Mouse (Mus musculus) myocyte (in vitro differentiated cells): ENCODE data around the gene Gm16181. TPM values are rescaled to one million over a fixed set of nuclear protein-coding genes. Genes with fewer than 3 reads are reported as not detected.
A peak's percentile ranks its signal among the peaks of the same experiment; 100 is the strongest.

Experiments
- H3K27me3 ChIP-seq: one replicate; pipeline ENCODE4 v1.6.1; 2011; ENCODE audit not compliant: control insufficient read depth, insufficient read depth, insufficient read length
- H3K36me3 ChIP-seq: one replicate; pipeline ENCODE4 v1.6.1; 2011; ENCODE audit not compliant: control insufficient read depth, insufficient read depth
- H3K4me2 ChIP-seq: one replicate; pipeline ENCODE4 v1.6.1; 2011; ENCODE audit warnings: low read depth, control low read depth
- H3K4me3 ChIP-seq: one replicate; pipeline ENCODE4 v1.5.1; 2011; ENCODE audit warnings: mild to moderate bottlenecking, control low read depth, moderate library complexity
- H3K79me2 ChIP-seq: one replicate; pipeline ENCODE4 v1.6.1; 2011; ENCODE audit not compliant: control insufficient read depth, insufficient read depth
- H3ac ChIP-seq: one replicate; pipeline ENCODE4 v1.6.1; 2011; ENCODE audit not compliant: control insufficient read depth, insufficient read length
- CEBPB ChIP-seq: IDR thresholded peaks from 2 replicates; pipeline ENCODE4 v1.6.1; 2011; ENCODE audit warnings: mild to moderate bottlenecking, moderate library complexity; ENCODE audit not compliant: poor library complexity, insufficient read depth, severe bottlenecking
- E2F4 ChIP-seq: IDR thresholded peaks from one replicate; pipeline ENCODE4 v1.6.1; 2011; ENCODE audit warnings: mild to moderate bottlenecking, control low read depth, moderate library complexity; ENCODE audit not compliant: insufficient read depth
- MAX ChIP-seq: IDR thresholded peaks from one replicate; pipeline ENCODE4 v1.6.1; 2011; ENCODE audit warnings: low read depth, mild to moderate bottlenecking, control low read depth
- MYOD1 ChIP-seq, 3 experiments: IDR thresholded peaks; one replicate each; pipeline ENCODE4 v1.6.1; 2011; ENCODE audit warnings: control low read depth in 2 of 3, low read depth in 2 of 3, mild to moderate bottlenecking in 2 of 3, moderate library complexity in 1 of 3; ENCODE audit not compliant: insufficient read length in 2 of 3, control insufficient read depth in 1 of 3
- MYOG ChIP-seq, 3 experiments: IDR thresholded peaks; one replicate each; pipeline ENCODE4 v1.6.1; 2011; ENCODE audit warnings: control low read depth in 2 of 3, low read depth in 2 of 3, mild to moderate bottlenecking in 2 of 3; ENCODE audit not compliant: insufficient read length in 2 of 3, control insufficient read depth in 1 of 3, insufficient read depth in 1 of 3
- POLR2A ChIP-seq: IDR thresholded peaks from one replicate; pipeline ENCODE4 v1.6.1; 2011; ENCODE audit warnings: low read depth, mild to moderate bottlenecking, control low read depth, moderate library complexity; ENCODE audit not compliant: insufficient read length
- POLR2AphosphoS2 ChIP-seq: IDR thresholded peaks from one replicate; pipeline ENCODE4 v1.6.1; 2011; ENCODE audit warnings: low read depth, control low read depth; ENCODE audit not compliant: insufficient read length
- REST ChIP-seq: IDR thresholded peaks from one replicate; pipeline ENCODE4 v1.6.1; 2011; ENCODE audit warnings: mild to moderate bottlenecking, control low read depth, moderate library complexity; ENCODE audit not compliant: insufficient read depth, insufficient read length
- SRF ChIP-seq: IDR thresholded peaks from one replicate; pipeline ENCODE4 v1.6.1; 2011; ENCODE audit warnings: low read depth; ENCODE audit not compliant: control insufficient read depth, insufficient read length
- TCF12 ChIP-seq: IDR thresholded peaks from one replicate; pipeline ENCODE4 v1.6.1; 2011; ENCODE audit warnings: mild to moderate bottlenecking, control low read depth; ENCODE audit not compliant: poor library complexity, insufficient read depth, severe bottlenecking
- TCF3 ChIP-seq: IDR thresholded peaks from one replicate; pipeline ENCODE4 v1.6.1; 2011; ENCODE audit warnings: low read depth, control low read depth; ENCODE audit not compliant: insufficient read length
- USF1 ChIP-seq: IDR thresholded peaks from one replicate; pipeline ENCODE4 v1.6.1; 2011; ENCODE audit warnings: low read depth, mild to moderate bottlenecking, control low read depth, moderate library complexity
- polyA plus RNA-seq: library from polyadenylated mRNA; unstranded; fragments of >200 nt; fragmentation: generic; extraction: Trizol; gene quantifications from one replicate; pipeline ENCODE4 v1.2.1, GENCODE M21; 2012; ENCODE audit warnings: missing spikeins

Gm16181 gene
- polyA plus RNA-seq, 1 experiment: 0.18 TPM

DNA sequence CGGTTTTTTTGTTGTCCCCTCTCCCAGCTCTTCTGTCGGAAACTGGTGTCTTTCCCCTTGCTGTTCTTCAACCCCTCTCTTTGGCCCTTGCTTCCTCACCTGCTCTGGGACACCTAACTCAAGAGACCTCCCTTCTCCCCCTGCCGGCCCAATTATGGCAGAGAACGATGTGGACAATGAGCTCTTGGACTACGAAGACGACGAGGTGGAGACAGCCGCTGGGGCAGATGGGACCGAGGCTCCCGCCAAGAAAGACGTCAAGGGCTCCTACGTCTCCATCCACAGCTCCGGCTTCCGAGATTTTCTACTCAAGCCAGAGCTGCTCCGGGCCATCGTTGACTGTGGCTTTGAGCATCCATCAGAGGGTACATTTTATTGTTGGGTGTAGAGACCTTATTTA is 22.5 kb downstream of the Gm16181 start:
- Histone ChIP-seq H3K4me2 (peak overlapping the region; percentile 94), H3K4me3 (peak overlapping the region; percentile 96), H3ac (peak overlapping the region; percentile 67), H3K27me3 (no peaks in the 10 kb centered on the region), H3K79me2 (peaks cover 59% of the 10 kb centered on the region), H3K36me3 (peaks cover 45% of the 10 kb centered on the region)
- no peak for TF ChIP-seq TCF3
- peak; percentile 39 for TF ChIP-seq POLR2AphosphoS2
- TF ChIP-seq E2F4: no peak

- Histone ChIP-seq H3K4me2 (peak overlapping the region; percentile 94), H3K36me3 (peaks cover 52% of the 10 kb centered on the region), H3K27me3 (no peaks in the 10 kb centered on the region), H3K79me2 (peaks cover 59% of the 10 kb centered on the region), H3K4me3 (no peak overlapping the region), H3ac (no peak overlapping the region)
- TF ChIP-seq CEBPB: no peak
- no peak for TF ChIP-seq REST
- no peak for TF ChIP-seq SRF
- no peak for TF ChIP-seq MYOG (IDR thresholded peaks at IDR 0.05; ENCODE audit: control insufficient read depth in 1 of 3, insufficient read depth in 1 of 3, insufficient read length in 2 of 3, low read depth in 2 of 3)
- TF ChIP-seq POLR2A: no peak
- TF ChIP-seq MYOD1 (IDR thresholded peaks at IDR 0.05; ENCODE audit: control insufficient read depth in 1 of 3, insufficient read length in 2 of 3, low read depth in 2 of 3): no peak
- TF ChIP-seq USF1: no peak
- no peak for TF ChIP-seq POLR2AphosphoS2
- no peak for TF ChIP-seq MAX
These were observed 24.4 kb downstream of the Gm16181 start for GRCm38 (mm10) chr17:35244999-35245398.

- Histone ChIP-seq H3K36me3 (peaks cover 57% of the 10 kb centered on the region), H3K4me2 (no peak overlapping the region), H3K27me3 (no peaks in the 10 kb centered on the region), H3ac (no peak overlapping the region), H3K4me3 (no peak overlapping the region), H3K79me2 (peaks cover 59% of the 10 kb centered on the region)
- TF ChIP-seq POLR2AphosphoS2 (peak; percentile 38), SRF (no peak), MYOD1 (IDR thresholded peaks at IDR 0.05; ENCODE audit: control insufficient read depth in 1 of 3, insufficient read length in 2 of 3, low read depth in 2 of 3) (no peak)
These were observed 25.3 kb downstream of the Gm16181 start for GRCm38 (mm10) chr17:35245731-35246623.

DNA sequence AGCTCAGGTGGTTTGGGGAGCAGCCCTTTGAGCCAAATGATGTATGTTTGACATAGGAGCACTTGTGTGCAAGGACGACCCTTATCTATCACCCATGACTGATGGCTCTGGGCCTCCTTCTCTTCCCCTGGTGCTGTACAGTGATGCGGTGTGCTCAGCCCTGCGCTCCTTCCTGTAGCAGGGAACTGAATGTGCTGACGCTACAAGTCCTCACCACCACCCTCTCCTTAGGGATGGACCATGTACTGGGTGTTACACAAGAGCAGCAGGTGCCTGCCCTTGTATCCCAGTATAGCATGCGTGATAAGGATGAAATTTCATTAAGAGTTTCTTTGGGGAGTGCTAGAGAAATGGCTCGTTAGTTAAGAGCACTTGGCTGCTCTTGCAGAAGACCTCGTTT is 26.5 kb downstream of the Gm16181 start:
- H3K4me2 ChIP-seq: no peak overlapping the region
- H3K79me2 ChIP-seq: peaks cover 56% of the 10 kb centered on the region
- peaks cover 61% of the 10 kb centered on the region for H3K36me3 ChIP-seq
- H3K4me3 ChIP-seq: no peak overlapping the region
- no peak overlapping the region for H3ac ChIP-seq
- no peaks in the 10 kb centered on the region for H3K27me3 ChIP-seq
- no peak for TF ChIP-seq REST
- TF ChIP-seq POLR2A: peak; percentile 30

GRCm38 (mm10) chr17:35248986-35249385 is 28.4 kb downstream of the Gm16181 start:
- Histone ChIP-seq H3K4me2 (no peak overlapping the region), H3K27me3 (no peaks in the 10 kb centered on the region), H3K79me2 (peaks cover 37% of the 10 kb centered on the region), H3K4me3 (no peak overlapping the region), H3ac (no peak overlapping the region), H3K36me3 (peaks cover 53% of the 10 kb centered on the region)
- TF ChIP-seq CEBPB: no peak
- no peak for TF ChIP-seq MYOG (IDR thresholded peaks at IDR 0.05; ENCODE audit: control insufficient read depth in 1 of 3, insufficient read depth in 1 of 3, insufficient read length in 2 of 3, low read depth in 2 of 3)
- TF ChIP-seq POLR2AphosphoS2: no peak
- no peak for TF ChIP-seq REST
- TF ChIP-seq TCF12: no peak
- no peak for TF ChIP-seq MYOD1 (IDR thresholded peaks at IDR 0.05; ENCODE audit: control insufficient read depth in 1 of 3, insufficient read length in 2 of 3, low read depth in 2 of 3)
- TF ChIP-seq MAX: no peak
- TF ChIP-seq POLR2A: no peak
